Mouse (Mus musculus) urinary bladder, postnatal 4 days (tissue): ENCODE measurements around the gene Swsap1.
A peak's percentile ranks its signal among the peaks of the same experiment; 100 is the strongest.

Experiments
- DNase-seq, 2 experiments: peaks; one replicate each; pipeline ENCODE4 v3.0.0; 2021 to 2022; ENCODE audit warnings: low spot score in 2 of 2

Gene Swsap1

GRCm38 (mm10) chr9:21955570-21956281 lies at the start of gene Swsap1:
Gene Swsap1, plus strand, starts transcription at chr9:21955755.
- DNase-seq: peak; percentile 97

DNA sequence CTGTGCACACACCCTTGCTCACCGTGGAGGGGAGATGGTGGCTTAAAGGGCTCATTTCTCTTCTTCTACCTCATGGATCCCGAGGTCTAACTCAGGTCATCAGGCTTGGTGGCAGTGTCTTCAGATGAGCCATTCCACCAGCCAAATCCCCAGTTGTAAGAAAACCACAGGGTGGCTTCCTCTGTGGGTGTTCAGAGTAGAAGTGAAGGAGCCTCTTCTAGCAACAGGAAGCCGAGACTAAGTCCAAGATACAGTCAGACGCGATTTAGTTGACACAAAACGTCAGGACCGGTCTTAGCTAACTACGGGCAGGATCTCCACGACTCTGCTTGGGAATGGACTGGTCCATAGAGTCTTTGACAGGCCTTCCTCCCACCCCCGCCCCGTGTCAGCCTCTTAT lies 47.3 kb upstream of the Swsap1 start:
- no peak for DNase-seq

GRCm38 (mm10) chr9:21909474-21910223 lies 45.9 kb upstream of the Swsap1 start:
- DNase-seq: no peak

DNA sequence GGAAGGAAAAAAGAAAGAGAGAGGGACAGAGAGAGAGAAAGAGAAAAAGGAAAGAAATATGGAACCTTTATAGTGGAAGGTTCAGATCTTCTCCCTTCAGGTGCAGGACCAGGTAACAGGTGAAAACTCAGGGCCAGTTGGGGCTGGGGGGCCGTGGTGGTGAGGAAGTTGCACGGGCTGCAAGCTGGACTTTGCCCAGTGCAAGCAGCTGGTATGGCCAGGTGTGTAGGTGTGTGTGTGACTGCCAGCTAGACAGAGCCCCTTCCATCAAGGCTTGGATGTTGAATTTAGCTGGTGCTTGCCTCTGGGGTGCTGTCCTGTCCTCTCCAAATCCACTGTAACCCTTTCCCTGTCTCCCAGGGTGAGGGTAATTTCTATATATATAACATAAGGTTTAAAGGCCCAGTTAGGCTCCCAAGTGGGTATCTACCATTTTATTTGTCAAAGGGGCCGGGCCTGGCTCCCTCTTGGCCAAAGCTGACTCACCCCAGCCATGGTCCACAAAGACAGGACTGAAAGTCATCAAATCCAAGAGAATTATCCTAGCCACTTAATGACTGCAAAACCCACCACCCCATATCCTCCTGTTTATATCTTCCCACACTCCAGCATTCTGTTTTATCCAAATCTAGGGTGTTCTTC lies 38.6 kb upstream of the Swsap1 start:
- DNase-seq: no peak

DNA sequence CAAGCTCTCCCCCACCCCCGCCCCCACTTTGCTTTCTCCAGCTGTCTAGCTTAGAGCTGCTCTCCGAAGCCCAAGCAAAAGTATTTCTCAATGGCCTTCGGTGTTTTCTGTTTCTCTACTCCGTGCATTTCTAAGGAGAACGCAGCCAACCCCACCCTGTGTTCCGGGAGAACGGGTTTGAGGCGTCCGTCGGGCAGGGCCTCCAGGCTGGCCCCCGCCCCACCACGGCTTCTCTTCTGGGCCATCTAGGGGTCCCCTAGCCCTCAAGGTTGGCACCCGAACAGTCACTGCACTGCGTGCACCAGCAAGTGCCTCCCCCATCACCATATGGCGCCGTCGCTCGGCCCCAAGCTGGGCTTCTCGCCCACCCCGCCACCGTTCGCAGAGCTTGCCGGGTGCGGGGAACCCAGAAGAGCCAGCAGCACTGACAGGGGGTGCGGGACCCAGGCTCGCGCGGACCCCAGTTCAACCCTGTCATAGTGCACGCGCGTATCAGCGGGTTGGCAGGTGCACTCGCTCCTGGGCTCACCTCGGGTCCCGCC lies 38.0 kb upstream of the Swsap1 start:
- peak in 1 of 2 experiments; percentile 34 for DNase-seq

- peak; percentile 95 to 96 for DNase-seq
Measured at GRCm38 (mm10) chr9:21918035-21918592, 37.4 kb upstream of the Swsap1 start, which contains the start of gene Rab3d. Gene Rab3d, minus strand, starts transcription at chr9:21918192.

- DNase-seq: no peak
Measured at GRCm38 (mm10) chr9:21918692-21919384, 36.7 kb upstream of the Swsap1 start.

DNA sequence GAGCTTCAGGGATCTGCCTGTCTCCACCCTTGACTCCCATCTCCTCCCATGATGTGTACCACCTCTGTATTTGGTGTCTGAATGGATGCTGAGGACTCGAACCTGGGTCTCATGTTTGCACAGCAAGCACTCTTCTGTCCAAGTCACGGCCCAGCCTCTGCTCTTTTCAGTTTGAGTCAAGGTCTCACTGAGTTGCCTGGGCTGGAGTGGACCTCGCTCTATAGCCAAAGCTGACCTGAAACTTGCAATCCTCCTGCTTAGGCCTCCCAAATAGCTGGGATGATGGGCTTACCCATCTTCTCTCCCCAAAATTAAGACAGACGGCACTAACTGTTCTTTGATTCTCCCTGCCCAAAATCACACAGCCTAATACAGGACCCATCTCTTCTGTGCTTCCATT lies 32.5 kb upstream of the Swsap1 start:
- DNase-seq: no peak

DNA sequence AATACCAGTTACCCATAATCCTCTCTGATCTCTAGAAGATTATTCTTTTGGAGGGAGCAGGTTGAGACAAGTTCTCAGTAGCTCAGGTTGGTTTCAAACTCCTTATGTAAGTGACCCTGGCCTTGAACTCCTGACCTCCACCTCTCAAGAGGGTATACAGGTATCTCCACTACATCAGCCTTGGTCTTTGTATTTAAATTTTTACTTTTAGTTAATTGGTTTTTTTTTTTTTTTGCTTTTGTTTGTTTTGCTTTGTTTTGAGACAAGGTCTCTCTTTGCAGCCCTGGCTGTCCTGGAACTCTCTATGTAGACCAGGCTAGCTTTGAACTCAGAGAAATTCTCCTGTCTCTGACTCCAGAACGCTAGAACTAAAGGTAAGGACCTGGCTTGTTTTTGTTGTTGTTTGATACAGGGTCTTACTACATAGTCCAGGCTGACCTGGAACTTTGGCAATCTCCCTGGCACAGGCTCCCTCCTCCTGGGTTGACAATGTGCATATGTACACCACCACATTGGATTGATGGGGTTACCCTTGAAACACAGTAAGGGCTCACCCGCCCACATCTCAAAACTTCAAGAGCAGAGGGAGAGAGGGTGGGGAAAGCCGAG lies 32.0 kb upstream of the Swsap1 start:
- no peak for DNase-seq

DNA sequence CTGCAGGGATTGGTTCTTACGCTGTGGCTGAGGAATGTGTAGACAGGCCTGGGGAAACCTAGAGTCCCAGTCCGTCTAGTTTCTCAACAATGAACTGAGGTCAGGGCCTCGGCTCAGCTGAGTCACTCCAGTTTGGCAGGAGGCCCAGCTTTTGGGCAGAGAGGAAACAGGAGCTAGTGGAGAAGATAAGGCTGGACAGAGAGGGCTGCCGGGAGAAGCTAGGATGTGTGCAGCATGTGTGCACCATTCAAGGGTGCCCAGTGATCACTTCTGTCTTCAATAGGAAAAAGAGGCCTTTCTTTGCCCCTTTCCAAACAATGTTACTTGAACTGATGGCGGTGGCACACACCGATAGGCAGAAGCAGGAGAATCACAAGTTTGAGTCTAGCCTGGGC lies 31.5 kb upstream of the Swsap1 start:
- DNase-seq: peak; percentile 87 to 90

DNA sequence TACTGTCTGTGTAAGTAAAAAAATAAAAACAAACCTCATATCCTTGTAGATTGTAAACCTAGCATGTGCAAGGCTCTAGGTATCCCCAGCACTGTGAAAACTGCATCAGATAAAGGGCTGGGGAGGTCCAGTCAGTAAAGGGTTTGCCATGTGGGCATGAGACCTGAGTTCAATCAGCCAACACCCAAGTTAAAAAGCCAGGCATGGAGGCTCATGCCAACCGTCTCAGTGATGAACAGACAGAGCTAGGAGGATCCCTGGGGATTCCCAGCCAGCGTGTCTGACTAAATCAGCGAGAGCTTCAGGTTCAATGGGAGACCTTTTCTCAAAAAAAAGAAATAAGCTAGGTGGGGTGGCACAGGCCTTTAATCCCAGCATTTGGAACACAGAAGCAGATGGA lies 30.5 kb upstream of the Swsap1 start:
- DNase-seq: no peak

DNA sequence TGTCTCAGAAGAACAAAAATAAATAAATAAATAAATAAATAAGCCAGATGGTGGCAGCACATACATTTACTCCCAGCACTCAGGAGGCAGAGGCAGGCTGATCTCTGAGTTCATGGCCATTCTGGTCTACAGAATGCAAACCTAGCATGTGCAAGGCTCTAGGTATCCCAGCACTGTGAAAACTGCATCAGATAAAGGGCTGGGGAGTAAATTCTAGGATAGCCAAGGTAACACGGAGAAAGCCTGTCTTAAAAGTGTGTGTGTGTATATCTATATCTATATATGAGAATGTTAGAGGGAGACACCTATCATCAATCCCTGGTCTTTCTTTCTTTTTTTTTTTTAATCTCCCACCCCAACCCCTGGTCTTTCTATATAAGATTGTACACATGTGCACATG lies 30.0 kb upstream of the Swsap1 start:
- no peak for DNase-seq

DNA sequence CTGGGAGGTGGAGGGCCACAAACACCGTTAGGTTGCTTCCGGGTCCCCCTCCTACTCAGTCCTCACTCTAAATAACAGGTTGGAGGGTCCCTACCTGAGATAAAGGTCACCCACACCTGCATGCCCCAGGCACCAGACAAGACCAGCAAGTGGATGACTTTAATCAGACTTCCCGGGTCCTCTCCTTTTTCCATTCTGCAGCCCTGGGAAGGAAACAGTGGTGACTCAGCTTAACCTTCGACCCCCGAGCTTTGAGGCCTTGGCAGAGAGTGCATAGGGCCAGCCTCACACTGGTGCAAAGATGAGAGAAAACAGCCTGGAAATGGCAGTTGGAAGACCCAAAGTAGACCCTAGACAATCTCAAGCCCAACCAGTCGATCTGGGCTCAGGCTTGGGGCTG lies 29.4 kb upstream of the Swsap1 start:
- DNase-seq: no peak

DNA sequence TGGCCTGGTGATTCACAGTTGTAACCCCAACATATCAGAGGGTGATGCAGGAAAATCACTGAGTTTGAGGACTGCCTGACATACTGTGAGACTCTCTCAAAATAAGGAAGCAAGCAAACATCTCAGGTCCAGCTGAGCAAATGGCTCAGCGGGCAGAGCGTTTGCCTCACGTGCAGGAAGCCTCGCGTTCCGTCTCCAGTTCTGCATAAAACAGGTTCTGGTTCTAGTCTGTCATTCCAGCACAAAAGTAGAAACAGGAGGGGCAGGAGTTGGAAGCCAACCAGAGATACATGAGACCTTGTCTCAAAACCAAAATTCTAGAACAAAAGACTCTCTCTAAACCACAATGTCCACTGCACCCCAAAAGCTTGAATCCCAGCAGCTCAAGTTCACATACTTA lies 28.8 kb upstream of the Swsap1 start:
- no peak for DNase-seq

GRCm38 (mm10) chr9:21927208-21927753 lies 28.3 kb upstream of the Swsap1 start, which contains the start of the genes Ccdc159 and Tmem205:
Gene Ccdc159, plus strand, starts transcription at chr9:21927471.
Gene Tmem205, minus strand, starts transcription at chr9:21927556.
- peak; percentile 90 to 93 for DNase-seq

- DNase-seq: no peak
Measured at GRCm38 (mm10) chr9:21929208-21929607, 26.3 kb upstream of the Swsap1 start.

- no peak for DNase-seq
Measured at GRCm38 (mm10) chr9:21932006-21932405, 23.5 kb upstream of the Swsap1 start.

DNA sequence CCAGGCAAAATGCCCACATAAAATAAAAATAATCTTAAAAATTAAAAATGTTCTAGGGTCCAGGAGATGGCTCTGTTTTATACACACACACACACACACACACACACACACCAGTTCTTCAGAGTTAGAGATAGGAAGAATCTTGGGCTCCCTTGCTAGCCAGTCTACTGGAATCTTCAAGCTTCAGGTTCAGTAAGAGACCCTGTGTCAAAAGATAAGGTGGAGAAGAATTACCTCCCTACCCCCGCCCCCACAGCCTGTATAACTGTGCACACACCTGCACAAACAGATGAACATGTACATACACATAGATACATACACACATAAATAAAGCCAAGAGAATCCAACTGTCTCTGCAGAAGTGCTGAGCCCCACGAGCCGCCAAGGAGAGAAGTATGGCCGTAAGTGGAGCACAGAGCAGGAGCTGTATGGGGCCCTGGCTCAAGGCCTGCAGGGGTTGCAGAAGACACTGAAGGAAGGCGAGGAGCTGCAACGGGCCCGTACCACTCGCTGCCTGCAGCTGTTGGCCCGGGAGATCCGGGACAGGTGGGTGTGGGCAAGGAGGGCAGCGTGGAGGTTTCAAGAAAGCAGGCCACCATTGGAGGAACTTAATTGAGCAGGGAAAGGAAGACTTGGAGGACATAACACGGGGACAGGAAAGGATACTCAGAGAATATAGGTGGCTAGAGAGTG lies 23.0 kb upstream of the Swsap1 start:
- no peak for DNase-seq

DNA sequence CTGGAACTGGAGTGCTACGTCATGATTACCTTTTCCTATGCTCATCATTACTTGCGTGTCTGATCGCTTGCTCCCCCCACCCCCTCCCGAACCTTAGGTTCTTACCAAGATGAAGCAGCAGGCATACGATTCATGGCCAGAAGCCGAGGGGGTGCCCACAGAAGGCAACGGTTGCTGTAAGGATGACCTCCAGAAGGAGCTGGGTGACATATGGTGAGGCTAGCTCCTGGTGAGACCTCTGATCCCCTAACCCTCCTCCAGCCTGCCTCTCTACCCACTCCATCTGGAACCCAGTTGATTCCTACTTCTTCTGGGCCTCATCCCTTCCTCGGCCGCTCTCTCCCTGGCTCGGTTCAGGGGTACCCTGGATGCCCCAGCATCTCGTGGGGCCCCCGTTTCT lies 21.5 kb upstream of the Swsap1 start:
- DNase-seq: no peak
